Mouse (Mus musculus) heart, postnatal 36 days (tissue): ENCODE data around the gene Hist1h1b. TPM values are rescaled to one million over a fixed set of nuclear protein-coding genes. Genes with fewer than 3 reads are reported as not detected.
"Not testable (repeated sequence)": the region's sequence is repeated elsewhere in the genome, so short reads cannot be mapped to it uniquely, and the experiment has no call there.

Source experiments
- DNase-seq, 2 experiments: peaks; one replicate each; pipeline ENCODE4 v3.0.0; 2021 to 2022
- intact Hi-C: fragments of 180-260 bp; cut with DNase I; formaldehyde crosslinking; loops from one replicate; pipeline ENCODE4 v1.15.1; 2025
- total RNA-seq, 2 experiments: library from RNA; stranded (reverse); gene quantifications; 2 replicates each; pipeline ENCODE4 v1.2.3; 2021

The Hist1h1b gene
- total RNA-seq: 10 to 100 TPM in 1 of 2 experiments, 1 to 10 TPM in 1; 9.8 to 10.6 TPM

DNA sequence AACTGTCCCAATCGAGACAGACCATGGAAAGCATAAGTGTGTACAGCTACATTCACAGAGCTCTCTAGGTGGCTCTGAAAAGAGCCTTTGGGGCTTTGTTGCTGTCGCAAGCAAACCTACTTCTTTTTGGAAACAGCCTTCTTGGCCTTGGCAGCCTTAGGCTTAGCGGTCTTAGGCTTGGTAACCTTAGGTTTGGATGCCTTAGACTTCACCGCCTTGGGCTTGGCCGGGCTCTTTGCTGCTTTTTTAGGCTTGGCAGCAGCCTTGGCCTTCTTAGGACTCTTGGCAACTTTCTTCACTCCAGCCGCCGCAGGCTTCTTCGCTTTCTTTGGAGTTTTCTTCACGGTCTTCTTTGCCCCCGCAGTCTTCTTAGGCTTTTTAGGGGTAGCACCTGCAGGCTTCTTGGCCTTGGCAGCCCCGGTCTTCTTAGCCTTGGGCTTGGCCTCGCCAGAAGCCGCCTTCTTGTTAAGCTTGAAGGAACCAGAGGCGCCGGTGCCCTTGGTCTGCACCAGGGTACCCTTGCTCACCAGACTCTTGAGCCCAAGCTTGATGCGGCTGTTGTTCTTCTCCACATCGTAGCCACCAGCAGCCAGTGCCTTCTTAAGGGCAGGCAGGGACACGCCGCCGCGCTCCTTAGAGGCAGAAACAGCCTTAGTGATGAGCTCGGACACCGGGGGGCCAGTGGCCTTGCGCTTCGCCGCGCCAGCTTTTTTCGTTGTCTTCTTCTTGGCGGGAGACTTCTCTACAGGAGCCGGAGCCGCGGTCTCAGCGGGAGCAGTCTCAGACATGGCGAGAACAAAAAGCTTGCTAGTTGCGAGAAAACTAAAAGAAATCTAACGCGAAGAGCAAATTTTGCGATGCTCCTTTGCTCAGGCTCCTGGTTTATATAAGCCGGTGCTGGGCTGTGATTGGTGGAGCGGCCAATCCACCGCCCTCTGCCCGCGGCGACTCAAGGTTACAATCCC is at the start of gene Hist1h1b:
TSS of gene Hist1h1b (minus strand) at position 859 of the 965 bp plus-strand sequence.
- intact Hi-C loops: loop anchor here (10.0 kb wide), 5 partner anchors 55 to 1905 kb away; partner anchors contain the start of genes Hist1h2ac, Hist1h2ai, Hist1h2ap and Hist1h2bc
- DNase-seq: peak; percentile 42 to 64

DNA sequence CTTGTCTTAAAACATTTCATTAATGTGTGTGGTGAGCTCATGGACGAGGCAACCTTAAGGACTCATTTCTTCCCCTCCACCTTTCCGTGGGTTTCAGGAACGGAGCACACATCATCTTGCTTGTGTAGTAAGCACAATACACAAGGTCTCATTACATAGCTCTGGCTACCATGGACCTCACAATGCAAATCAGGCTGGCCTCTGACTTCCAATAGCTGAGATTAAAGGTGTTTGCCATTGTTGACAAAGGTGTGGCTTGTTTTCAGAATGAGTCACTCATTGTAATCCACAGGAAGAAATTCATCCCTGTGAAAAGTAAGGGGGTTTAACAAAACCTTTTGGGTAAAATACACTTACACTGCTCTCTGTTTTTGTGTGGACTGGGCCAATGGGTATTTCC is 48.1 kb upstream of the Hist1h1b start:
- no peak for DNase-seq
- intact Hi-C loops: loop anchor here (10.0 kb wide), 5 partner anchors 114 to 1916 kb away; partner anchors contain the start of genes Hist1h1e, Hist1h2ac, Hist1h2ag and Hist1h2ai

DNA sequence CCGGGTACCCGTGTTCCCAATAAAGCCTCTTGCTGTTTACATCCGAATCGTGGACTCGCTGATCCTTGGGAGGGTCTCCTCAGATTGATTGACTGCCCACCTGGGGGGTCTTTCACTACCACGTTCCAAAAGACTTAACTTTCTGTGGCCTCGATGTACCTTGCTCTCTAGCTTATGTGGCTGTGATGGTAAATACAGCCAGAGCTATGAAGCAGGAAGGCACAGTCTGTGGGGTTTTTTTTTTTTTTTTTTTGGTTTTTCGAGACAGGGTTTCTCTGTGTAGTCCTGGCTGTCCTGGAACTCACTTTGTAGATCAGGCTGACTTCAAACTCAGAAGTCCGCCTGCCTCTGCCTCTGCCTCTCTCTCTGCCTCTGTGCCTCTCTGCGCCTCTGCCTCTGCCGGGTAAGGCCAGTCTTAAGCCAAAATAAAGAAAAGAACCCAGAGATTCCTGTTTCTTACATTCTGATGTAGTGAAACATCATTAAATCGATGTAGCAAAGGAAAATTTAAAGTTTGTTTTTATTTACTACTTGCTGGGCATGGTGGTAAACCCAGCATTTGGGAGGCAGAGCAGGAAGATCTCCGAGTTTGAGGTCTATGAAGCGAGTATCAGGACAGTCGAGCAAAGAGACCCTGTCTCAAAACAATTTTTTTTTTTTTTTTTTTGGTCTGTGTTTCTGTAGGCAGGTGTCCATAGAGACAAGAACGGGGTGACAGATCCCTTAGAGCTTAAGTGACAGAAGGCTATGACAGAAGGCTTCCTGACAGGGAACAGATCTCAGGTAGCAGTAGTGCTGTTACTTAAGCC is 39.9 kb upstream of the Hist1h1b start:
- not testable (repeated sequence) for DNase-seq

DNA sequence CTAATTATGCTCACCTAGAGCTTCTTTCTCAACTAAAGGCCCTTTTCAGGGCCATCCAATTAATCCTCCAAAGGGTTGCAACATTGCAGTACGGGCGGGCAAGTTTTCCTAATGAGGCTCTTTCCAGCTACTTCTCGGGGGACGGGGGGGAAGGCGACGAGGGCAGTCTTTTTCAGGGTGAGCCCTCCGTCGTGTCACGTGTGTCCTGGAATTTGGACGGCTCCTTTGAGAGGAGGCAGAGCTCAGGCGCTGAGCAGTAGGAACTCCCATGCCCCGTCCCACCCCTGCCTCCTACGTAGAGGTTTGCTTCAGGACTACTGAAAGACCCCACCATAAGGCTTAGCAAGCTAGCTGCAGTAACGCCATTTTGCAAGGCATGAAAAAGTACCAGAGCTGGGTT is 31.7 kb upstream of the Hist1h1b start:
- intact Hi-C loops, DNase-seq: not testable (repeated sequence)

More for the DNA sequence above, 39.9 kb upstream of the Hist1h1b start:
- intact Hi-C loops: loop anchor here (10.0 kb wide), 5 partner anchors 105 to 1925 kb away; partner anchors contain the start of genes Hist1h1e, Hist1h2ac, Hist1h2ag and Hist1h2ai

DNA sequence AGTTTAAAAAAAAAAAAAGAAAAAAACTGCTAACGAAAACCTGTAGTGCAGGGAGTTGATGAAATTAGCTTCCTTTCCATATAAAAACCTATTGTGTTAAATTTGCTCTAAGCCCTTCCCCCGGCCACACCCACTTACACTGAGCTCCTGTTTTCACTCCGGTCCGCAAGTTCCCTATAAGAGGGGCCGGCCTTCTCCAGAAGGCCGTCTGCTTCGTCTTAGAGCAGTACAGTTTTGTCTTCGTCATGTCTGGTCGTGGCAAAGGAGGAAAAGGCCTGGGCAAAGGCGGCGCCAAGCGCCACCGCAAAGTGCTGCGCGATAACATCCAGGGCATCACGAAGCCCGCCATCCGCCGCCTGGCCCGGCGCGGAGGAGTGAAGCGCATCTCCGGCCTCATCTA is 31.1 kb upstream of the Hist1h1b start, which contains the start of gene Hist1h4m:
TSS of gene Hist1h4m (plus strand) at position 208 of the 400 bp plus-strand sequence.
- intact Hi-C loops: not testable (repeated sequence)
- peak; percentile 45 to 49 for DNase-seq

DNA sequence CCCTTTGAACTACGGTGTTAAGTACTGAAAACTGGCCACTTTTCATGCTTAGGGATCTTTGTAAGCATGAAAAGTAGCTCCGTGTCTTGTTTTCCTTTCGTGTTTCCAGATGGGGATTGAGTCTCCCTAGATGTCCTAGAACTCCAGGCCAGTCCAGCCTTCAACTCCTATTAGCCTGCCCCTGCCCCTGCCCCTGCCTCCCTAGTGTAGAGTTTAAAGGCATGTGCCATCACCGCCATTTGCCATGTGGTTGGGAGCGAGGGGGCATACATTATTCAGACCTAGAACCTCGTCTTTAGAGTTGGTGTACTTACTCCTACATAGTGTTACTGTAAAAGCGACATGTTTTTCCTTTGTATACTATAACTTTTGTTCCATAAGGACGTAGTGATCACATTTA is 30.6 kb upstream of the Hist1h1b start:
- intact Hi-C loops, DNase-seq: not testable (repeated sequence)

DNA sequence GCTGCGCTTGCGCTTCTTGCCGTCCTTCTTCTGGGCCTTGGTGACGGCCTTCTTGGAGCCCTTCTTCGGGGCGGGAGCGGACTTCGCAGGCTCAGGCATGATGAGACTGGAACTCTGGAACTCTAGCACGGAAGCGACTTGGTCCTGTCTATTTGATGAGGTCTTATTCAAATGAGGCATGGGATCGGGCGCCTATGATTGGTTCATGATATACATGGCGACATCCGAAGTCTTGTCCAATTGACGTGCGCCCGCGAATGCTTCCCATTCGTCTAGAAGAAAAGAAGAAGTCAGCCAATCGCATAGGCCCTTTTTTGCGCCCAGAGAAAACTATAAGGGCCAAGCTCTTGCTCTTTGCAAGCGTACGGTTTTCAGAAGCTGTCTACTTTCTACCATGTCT is 29.6 kb upstream of the Hist1h1b start, which contains the start of the genes Hist1h2bq and Hist1h2ao:
TSS of gene Hist1h2bq (minus strand) at position 125 of the 400 bp plus-strand sequence.
TSS of gene Hist1h2ao (plus strand) at position 393 of the 400 bp plus-strand sequence.
- intact Hi-C loops, DNase-seq: not testable (repeated sequence)

DNA sequence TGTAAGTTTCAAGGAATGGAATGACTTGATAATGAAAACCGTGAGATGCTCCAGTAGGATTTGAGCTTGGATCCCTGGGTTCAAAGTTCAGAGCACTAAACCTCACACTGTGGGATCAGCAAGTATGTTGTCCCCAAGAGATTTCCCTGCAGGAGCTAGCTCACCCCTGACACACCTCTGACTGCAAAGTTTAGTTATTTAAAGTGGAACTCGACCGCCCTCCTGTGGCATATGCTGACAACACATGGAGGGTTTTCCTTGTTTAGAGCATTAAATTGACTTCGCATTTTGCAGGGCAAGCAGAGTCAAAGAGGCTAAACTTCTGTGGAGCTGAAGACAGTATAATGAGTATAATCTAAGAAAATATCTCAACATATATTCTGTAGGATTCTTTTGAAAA is 22.6 kb upstream of the Hist1h1b start:
- DNase-seq, intact Hi-C loops: not testable (repeated sequence)

DNA sequence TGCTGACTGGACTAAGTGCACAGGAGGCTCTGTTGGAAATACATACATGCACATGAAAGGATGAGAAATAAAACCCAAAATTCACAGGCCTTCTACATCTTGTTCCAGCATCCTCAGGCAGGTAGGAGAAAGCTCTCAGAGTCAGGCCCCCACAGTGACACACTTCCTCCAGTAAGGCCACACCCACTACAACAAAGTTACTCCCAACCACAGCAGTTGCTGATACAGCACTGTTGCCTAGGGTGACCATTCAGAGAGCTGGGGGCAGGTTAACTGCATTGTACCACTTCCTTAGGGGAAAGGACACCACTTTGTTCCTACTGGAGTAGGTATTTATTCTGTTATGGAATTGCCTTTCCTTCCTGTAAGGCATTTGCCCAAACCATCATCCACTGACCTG is 16.7 kb upstream of the Hist1h1b start:
- intact Hi-C loops, DNase-seq: not testable (repeated sequence)

DNA sequence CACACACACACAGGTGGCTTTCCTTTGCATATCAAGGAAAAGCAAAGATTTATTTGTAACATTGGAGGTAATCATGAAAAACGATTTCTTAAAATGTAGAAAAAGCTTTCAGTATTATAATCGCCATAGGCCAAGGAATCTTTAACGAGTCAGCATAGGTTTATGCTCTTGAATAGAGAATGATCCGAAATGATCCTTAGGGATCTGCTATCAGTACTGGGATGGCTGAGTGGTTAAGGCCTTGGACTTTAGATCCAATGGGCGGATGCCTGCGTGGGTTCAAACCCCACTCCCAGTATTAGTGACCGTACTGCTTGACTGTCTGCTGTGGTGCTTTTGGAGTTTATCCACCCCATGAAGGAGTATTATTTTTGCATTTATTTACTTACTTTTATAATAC is 15.2 kb upstream of the Hist1h1b start:
- no peak for DNase-seq
- intact Hi-C loops: no loop called here

DNA sequence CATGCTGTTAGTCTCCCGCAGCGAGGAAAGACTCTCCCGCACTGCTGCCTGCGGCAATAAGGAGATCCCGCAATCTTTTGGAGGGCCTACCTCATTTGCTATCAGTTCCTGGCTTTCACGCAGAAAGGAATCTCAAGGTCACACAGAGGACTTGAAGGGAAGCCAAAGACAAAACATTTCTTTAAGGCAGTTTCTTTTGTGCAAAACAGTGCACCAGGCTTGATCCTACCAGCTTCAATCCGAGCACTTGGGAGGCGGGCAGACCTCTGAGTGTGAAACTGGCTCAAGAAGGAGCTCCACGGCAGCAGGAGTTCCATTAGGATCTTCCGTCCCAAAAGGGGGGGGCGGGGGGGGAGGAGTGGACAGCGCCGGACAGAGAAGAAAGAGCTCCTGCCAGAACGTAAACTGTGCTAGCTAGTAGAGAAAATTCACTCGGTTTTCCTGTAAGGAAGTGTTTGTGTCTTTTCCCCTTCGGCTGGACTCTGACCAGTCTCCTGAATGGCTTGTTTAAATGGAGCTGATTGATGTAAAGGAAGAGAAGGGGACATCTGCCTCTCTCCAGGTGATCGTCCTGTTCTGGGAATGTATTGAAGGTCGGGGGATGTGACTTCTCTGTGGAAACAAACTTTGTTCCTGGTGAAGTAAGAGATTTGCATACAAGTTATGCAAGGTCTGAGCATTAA is 10.3 kb upstream of the Hist1h1b start:
- intact Hi-C loops: no loop called here
- DNase-seq: no peak

DNA sequence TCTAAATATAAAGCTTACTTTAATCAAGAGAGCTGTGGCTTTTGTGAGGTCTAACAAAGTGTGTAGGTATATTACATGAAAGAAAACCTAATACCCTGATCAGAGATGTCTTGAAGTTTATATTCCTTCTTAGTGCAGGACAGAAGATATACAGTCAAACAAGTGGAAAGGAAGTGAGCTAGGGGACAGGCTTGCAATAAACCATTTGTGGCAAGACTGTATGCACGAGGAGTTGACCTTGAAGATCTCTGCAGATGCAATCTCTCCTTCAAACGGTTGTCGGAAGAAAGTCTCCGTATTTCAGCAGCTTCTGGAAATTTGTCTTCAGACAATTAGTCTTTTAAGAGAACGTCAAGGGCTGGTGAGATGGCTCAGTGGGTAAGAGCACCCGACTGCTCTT is 9.5 kb upstream of the Hist1h1b start:
- intact Hi-C loops: loop anchor here (10.0 kb wide), 5 partner anchors 45 to 1895 kb away; partner anchors contain the start of genes Hist1h2ac, Hist1h2ai, Hist1h2ap and Hist1h2bc
- no peak for DNase-seq

DNA sequence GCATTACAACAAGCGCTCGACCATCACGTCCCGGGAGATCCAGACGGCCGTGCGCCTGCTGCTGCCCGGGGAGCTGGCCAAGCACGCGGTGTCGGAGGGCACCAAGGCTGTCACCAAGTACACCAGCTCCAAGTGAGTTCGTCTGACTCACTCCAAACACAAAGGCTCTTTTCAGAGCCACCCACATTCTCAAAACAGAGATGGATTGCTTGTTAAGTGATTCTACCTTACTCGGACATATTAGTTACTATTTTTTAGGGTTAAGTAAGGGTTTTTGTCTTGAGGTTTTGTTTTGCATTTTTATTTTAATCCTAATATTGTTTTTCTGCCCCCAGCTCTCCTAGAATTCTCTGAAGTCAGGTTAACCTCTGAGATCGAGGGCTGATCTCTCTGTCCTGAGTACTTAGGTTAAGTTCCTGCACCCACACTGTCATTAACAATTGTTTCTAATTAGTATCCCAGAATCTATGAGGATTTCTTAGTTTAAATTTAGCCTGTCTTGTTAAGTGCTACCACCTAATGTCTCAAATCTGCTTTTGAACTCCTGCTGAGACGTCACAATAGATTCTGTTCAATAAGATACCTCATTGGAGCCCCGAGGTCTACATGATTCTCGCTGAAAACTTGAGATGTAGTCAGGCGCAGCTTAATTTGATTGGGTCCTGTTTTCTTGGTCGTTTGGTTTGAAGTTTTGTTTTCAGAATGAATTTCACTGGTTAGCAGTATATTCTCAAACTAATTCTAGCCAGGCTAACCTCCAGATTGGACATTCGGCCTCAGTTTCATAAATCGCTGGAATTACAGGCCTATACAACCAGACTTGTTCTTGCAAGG is 7.6 kb upstream of the Hist1h1b start:
- DNase-seq: no peak
- intact Hi-C loops: loop anchor here (10.0 kb wide), 5 partner anchors 47 to 1897 kb away; partner anchors contain the start of genes Hist1h2ac, Hist1h2ai, Hist1h2ap and Hist1h2bc

DNA sequence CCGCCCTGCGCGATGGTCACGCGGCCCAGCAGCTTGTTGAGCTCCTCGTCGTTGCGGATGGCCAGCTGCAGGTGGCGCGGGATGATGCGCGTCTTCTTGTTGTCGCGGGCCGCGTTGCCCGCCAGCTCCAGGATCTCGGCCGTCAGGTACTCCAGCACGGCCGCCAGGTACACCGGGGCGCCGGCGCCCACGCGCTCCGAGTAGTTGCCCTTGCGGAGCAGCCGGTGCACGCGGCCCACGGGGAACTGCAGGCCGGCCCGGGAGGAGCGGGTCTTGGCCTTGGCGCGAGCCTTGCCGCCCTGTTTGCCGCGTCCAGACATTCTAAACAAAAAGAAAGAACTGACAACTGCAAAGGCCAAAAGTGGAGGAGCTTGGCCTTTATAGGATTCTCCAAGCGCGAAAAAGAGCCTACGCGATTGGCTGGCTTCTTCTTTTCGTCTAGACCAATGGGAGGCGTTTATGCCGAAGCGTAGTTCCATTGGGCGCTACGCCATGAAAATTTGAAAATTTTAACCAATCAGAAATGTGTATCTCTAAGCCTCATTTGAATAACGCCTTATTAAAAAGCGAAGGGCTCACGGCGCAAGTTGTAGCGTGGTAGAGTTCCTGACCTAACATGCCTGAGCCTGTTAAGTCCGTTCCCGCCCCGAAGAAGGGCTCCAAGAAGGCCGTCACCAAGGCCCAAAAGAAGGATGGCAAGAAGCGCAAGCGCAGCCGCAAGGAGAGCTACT is 6.6 kb upstream of the Hist1h1b start, which contains the start of the genes Hist1h2an and Hist1h2bp:
TSS of gene Hist1h2an (minus strand) at position 320 of the 731 bp plus-strand sequence.
TSS of gene Hist1h2bp (plus strand) at position 563 of the 731 bp plus-strand sequence.
- intact Hi-C loops: loop anchor here (10.0 kb wide), 5 partner anchors 48 to 1898 kb away; partner anchors contain the start of genes Hist1h2ac, Hist1h2ai, Hist1h2ap and Hist1h2bc

DNA sequence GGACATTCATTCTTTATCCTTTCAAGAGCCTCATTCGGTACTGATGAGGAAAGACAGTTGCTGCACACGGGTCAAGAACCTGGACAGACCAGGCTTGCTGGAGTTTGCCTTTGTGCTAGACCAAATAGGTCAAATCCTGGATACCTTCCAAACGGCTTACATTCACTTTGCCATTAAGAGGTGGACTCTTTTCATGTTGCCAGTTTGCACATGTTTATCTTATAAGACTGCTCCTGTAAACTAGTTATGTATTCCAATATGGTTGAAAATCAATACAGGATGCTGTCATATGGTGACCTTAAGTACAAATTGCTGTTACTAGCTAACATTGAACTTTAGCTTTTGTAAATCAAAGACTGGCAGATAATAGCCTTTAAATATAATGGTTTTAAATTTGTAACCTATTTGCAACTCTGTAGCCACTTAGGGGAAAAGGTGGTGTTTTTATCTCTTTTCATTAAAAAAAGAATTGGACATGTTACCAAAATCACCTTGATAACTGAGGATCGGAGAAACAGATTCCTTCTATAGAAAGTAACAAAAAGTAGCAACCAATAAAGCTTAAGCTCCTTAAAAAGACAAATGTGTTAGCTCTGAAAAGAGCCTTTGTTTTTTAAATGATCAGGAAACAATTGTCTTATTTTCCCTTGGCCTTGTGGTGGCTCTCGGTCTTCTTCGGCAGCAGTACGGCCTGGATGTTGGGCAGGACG is 5.9 kb upstream of the Hist1h1b start:
- DNase-seq: no peak
- intact Hi-C loops: loop anchor here (10.0 kb wide), 5 partner anchors 48 to 1898 kb away; partner anchors contain the start of genes Hist1h2ac, Hist1h2ai, Hist1h2ap and Hist1h2bc

More for the DNA sequence above, 6.6 kb upstream of the Hist1h1b start, which contains the start of the genes Hist1h2an and Hist1h2bp:
- DNase-seq: peak; percentile 77 to 86

DNA sequence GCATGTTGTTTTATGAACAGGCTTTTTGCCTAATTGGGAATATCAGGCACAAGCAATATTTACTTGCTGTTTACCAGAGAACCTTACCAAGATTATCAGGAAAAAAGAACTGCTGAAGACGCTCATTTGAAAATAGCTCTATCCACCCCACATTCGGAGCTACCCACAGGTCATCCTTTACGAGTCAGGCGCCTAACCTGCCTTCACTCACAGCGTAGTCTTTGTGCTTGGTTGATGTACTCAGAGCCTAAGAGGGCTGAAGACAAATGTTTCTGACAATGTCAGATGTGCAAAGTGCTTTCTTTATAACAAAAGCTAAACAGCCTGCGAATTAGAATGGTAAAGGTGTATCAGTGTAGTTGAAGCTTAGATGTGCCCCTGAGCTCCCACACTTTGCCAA is 3.9 kb upstream of the Hist1h1b start:
- no peak for DNase-seq
- intact Hi-C loops: loop anchor here (10.0 kb wide), 5 partner anchors 50 to 1900 kb away; partner anchors contain the start of genes Hist1h2ac, Hist1h2ai, Hist1h2ap and Hist1h2bc
